Mouse (Mus musculus) MEL (cell line): ENCODE results near the gene Prickle1. TPM values are rescaled to one million over a fixed set of nuclear protein-coding genes. Genes with fewer than 3 reads are reported as not detected.

ENCODE experiments used
- DNase-seq: peaks from one replicate; pipeline ENCODE4 v3.0.0; 2011; ENCODE audit warnings: low read depth, low spot score
- H3K27ac ChIP-seq: 2 replicates; pipeline ENCODE4 v1.5.1; 2012; ENCODE audit warnings: low read depth, mild to moderate bottlenecking, control low read depth, low read length, moderate library complexity; ENCODE audit not compliant: control insufficient read depth
- H3K27me3 ChIP-seq, 2 experiments: fragments of 150-350 bp in 1 of 2; sonication (generic) in 1 of 2; 2 replicates each; pipeline ENCODE4 v1.6.1; 2012; ENCODE audit warnings: low read length in 2 of 2, mild to moderate bottlenecking in 2 of 2, improper control_type of control experiment in 1 of 2, moderate library complexity in 1 of 2; ENCODE audit not compliant: insufficient read depth in 2 of 2, control insufficient read depth in 1 of 2
- H3K36me3 ChIP-seq, 2 experiments: 2 replicates each; pipeline ENCODE4 v1.6.1; 2012 to 2014; ENCODE audit warnings: low read length in 2 of 2, improper control_type of control experiment in 1 of 2, inconsistent platforms in 1 of 2, mild to moderate bottlenecking in 1 of 2; ENCODE audit not compliant: insufficient read depth in 2 of 2, control insufficient read depth in 1 of 2
- H3K4me1 ChIP-seq, 2 experiments: fragments of 150-350 bp in 1 of 2; sonication (generic) in 1 of 2; 2 replicates each; pipeline ENCODE4 v1.6.1; 2012; ENCODE audit warnings: low read length in 2 of 2, improper control_type of control experiment in 1 of 2, mild to moderate bottlenecking in 1 of 2; ENCODE audit not compliant: insufficient read depth in 2 of 2, control insufficient read depth in 1 of 2
- H3K4me3 ChIP-seq, 2 experiments: fragments of 150-350 bp in 1 of 2; sonication (generic) in 1 of 2; 2 replicates each; pipeline ENCODE4 v1.5.1; 2012; ENCODE audit warnings: low read depth in 2 of 2, low read length in 2 of 2, mild to moderate bottlenecking in 2 of 2, moderate library complexity in 2 of 2, control low read depth in 1 of 2, improper control_type of control experiment in 1 of 2; ENCODE audit not compliant: control insufficient read depth in 1 of 2, insufficient read depth in 1 of 2
- H3K79me2 ChIP-seq: 2 replicates; pipeline ENCODE4 v1.6.1; 2012; ENCODE audit warnings: mild to moderate bottlenecking, low read length, moderate library complexity; ENCODE audit not compliant: control insufficient read depth, poor library complexity, insufficient read depth
- H3K9ac ChIP-seq: 2 replicates; pipeline ENCODE4 v1.6.1; 2012; ENCODE audit warnings: low read depth, mild to moderate bottlenecking, control low read depth, low read length, moderate library complexity; ENCODE audit not compliant: control insufficient read depth, poor library complexity, severe bottlenecking
- H3K9me3 ChIP-seq: fragments of 150-350 bp; sonication (generic); replicated peaks from 2 replicates; pipeline ENCODE4 v1.6.1; 2012; ENCODE audit warnings: mild to moderate bottlenecking, low read length, improper control_type of control experiment, moderate library complexity; ENCODE audit not compliant: insufficient read depth
- CHD1 ChIP-seq: IDR thresholded peaks from 2 replicates; pipeline ENCODE4 v1.6.1; 2012; ENCODE audit warnings: low read depth, mild to moderate bottlenecking, inconsistent platforms, low read length, improper control_type of control experiment
- CTCF ChIP-seq, 3 experiments: IDR thresholded peaks in 2 of 3; conservative IDR thresholded peaks in 1 of 3; 2 replicates each; pipeline ENCODE4 v1.5.1; 2011 to 2012; ENCODE audit warnings: low read length in 3 of 3, low read depth in 2 of 3, mild to moderate bottlenecking in 2 of 3, improper control_type of control experiment in 1 of 3, inconsistent platforms in 1 of 3, mixed read lengths in 1 of 3, moderate library complexity in 1 of 3; ENCODE audit not compliant: control insufficient read depth in 1 of 3, insufficient read depth in 1 of 3, poor library complexity in 1 of 3, severe bottlenecking in 1 of 3
- EP300 ChIP-seq, 2 experiments: IDR thresholded peaks; 2 replicates each; pipeline ENCODE4 v1.6.1; 2011; ENCODE audit warnings: improper control_type of control experiment in 2 of 2, low read length in 2 of 2, low read depth in 1 of 2, mild to moderate bottlenecking in 1 of 2
- ETS1 ChIP-seq: IDR thresholded peaks from 2 replicates; pipeline ENCODE4 v1.6.1; 2012; ENCODE audit warnings: low read depth, mild to moderate bottlenecking, inconsistent platforms, low read length, improper control_type of control experiment, moderate library complexity
- MAX ChIP-seq: IDR thresholded peaks from 2 replicates; pipeline ENCODE4 v1.6.1; 2011; ENCODE audit warnings: low read length, improper control_type of control experiment
- MXI1 ChIP-seq: IDR thresholded peaks from 2 replicates; pipeline ENCODE4 v1.6.1; 2011; ENCODE audit warnings: mild to moderate bottlenecking, low read depth, low read length, improper control_type of control experiment
- MYB ChIP-seq: IDR thresholded peaks from 2 replicates; pipeline ENCODE4 v1.6.1; 2011; ENCODE audit warnings: mild to moderate bottlenecking, low read depth, low read length, improper control_type of control experiment
- MYC ChIP-seq: IDR thresholded peaks from 2 replicates; pipeline ENCODE4 v1.6.1; 2011; ENCODE audit warnings: low read depth, mild to moderate bottlenecking, low read length, improper control_type of control experiment, moderate library complexity
- NELFE ChIP-seq: IDR thresholded peaks from 2 replicates; pipeline ENCODE4 v1.6.1; 2011; ENCODE audit warnings: low read depth, low read length, improper control_type of control experiment
- POLR2A ChIP-seq, 2 experiments: IDR thresholded peaks; 2 replicates each; pipeline ENCODE4 v1.6.1; 2011 to 2012; ENCODE audit warnings: low read length in 2 of 2, mild to moderate bottlenecking in 2 of 2, control low read depth in 1 of 2, improper control_type of control experiment in 1 of 2, low read depth in 1 of 2, moderate library complexity in 1 of 2; ENCODE audit not compliant: control insufficient read depth in 1 of 2, insufficient read depth in 1 of 2, poor library complexity in 1 of 2
- RAD21 ChIP-seq: IDR thresholded peaks from 2 replicates; pipeline ENCODE4 v1.6.1; 2011; ENCODE audit warnings: mild to moderate bottlenecking, low read depth, low read length, improper control_type of control experiment
- RCOR1 ChIP-seq: IDR thresholded peaks from 2 replicates; pipeline ENCODE4 v1.6.1; 2012; ENCODE audit warnings: low read depth, mild to moderate bottlenecking, inconsistent platforms, low read length, improper control_type of control experiment
- TAL1 ChIP-seq: IDR thresholded peaks from 2 replicates; pipeline ENCODE4 v1.6.1; 2012; ENCODE audit warnings: mild to moderate bottlenecking, inconsistent platforms, low read length, moderate library complexity, mixed read lengths
- TBP ChIP-seq: IDR thresholded peaks from 2 replicates; pipeline ENCODE4 v1.8.0; 2011; ENCODE audit warnings: low read depth, low read length, improper control_type of control experiment
- TCF12 ChIP-seq: IDR thresholded peaks from 2 replicates; pipeline ENCODE4 v1.6.1; 2014; ENCODE audit warnings: low read depth, mild to moderate bottlenecking, inconsistent platforms, low read length, improper control_type of control experiment, moderate library complexity
- UBTF ChIP-seq: IDR thresholded peaks from 2 replicates; pipeline ENCODE4 v1.6.1; 2012; ENCODE audit warnings: low read depth, mild to moderate bottlenecking, inconsistent platforms, low read length, improper control_type of control experiment, moderate library complexity, borderline replicate concordance; ENCODE audit not compliant: insufficient read depth
- USF1 ChIP-seq: IDR thresholded peaks from 2 replicates; pipeline ENCODE4 v1.6.1; 2014; ENCODE audit warnings: low read depth, mild to moderate bottlenecking, inconsistent platforms, low read length, improper control_type of control experiment, moderate library complexity
- USF2 ChIP-seq, 2 experiments: IDR thresholded peaks; 2 replicates each; pipeline ENCODE4 v1.6.1; 2011 to 2012; ENCODE audit warnings: improper control_type of control experiment in 2 of 2, low read length in 2 of 2, borderline replicate concordance in 1 of 2, inconsistent platforms in 1 of 2, low read depth in 1 of 2, mild to moderate bottlenecking in 1 of 2; ENCODE audit not compliant: insufficient read depth in 1 of 2
- ZC3H11A ChIP-seq: IDR thresholded peaks from 2 replicates; pipeline ENCODE4 v1.6.1; 2012; ENCODE audit warnings: low read depth, mild to moderate bottlenecking, inconsistent platforms, low read length, improper control_type of control experiment
- ZKSCAN1 ChIP-seq: IDR thresholded peaks from 2 replicates; pipeline ENCODE4 v1.6.1; 2012; ENCODE audit warnings: low read depth, mild to moderate bottlenecking, inconsistent platforms, low read length, improper control_type of control experiment, moderate library complexity
- polyA plus RNA-seq, 2 experiments: library from polyadenylated mRNA; stranded (reverse) in 1 of 2; unstranded in 1 of 2; fragments of >175 nt in 1 of 2; fragments of >200 nt in 1 of 2; gene quantifications; 2 replicates each; pipeline versions ENCODE4 v1.2.1 to v1.2.4; 2012; ENCODE audit warnings: low replicate concordance in 2 of 2, low read depth in 1 of 2; ENCODE audit not compliant: insufficient read length in 2 of 2, insufficient read depth in 1 of 2, missing spikeins in 1 of 2
- total RNA-seq: library from RNA; depleted of rRNA; stranded (reverse); fragments of 300-350 nt; gene quantifications from 2 replicates; pipeline ENCODE4 v1.2.3, GENCODE M21; 2012

Prickle1 gene
- total and polyA plus RNA-seq, 3 experiments = 0.08 TPM; not detected in 2

GRCm38 (mm10) chr15:93591371-93591770, 4.3 kb downstream of the Prickle1 start:
- TF ChIP-seq CHD1 = no peak
- TF ChIP-seq ZKSCAN1 = no peak
- no peak for TF ChIP-seq MXI1
- TF ChIP-seq ZC3H11A = no peak
- TF ChIP-seq TBP = no peak
- no peak for TF ChIP-seq CTCF (IDR thresholded peaks at IDR 0.05 in 2 of 3, conservative IDR thresholded peaks at IDR 0.05 in 1 of 3; ENCODE audit: control insufficient read depth in 1 of 3, insufficient read depth in 1 of 3, low read depth in 2 of 3, low read length in 3 of 3, poor library complexity in 1 of 3, severe bottlenecking in 1 of 3)
- TF ChIP-seq ETS1 = no peak
- no peak for TF ChIP-seq MAX
- TF ChIP-seq USF1 = no peak
- no peak for TF ChIP-seq EP300 (IDR thresholded peaks at IDR 0.05; ENCODE audit: low read depth in 1 of 2, low read length in 2 of 2)
- no peak for TF ChIP-seq POLR2A (IDR thresholded peaks at IDR 0.05; ENCODE audit: control insufficient read depth in 1 of 2, insufficient read depth in 1 of 2, low read depth in 1 of 2, low read length in 2 of 2, poor library complexity in 1 of 2)
- Histone ChIP-seq H3K4me1 (no peaks in the 10 kb centered on the region), H3K27me3 (no peaks in the 10 kb centered on the region), H3K27ac (no peak overlapping the region), H3K9ac (no peak overlapping the region), H3K9me3 (no peaks in the 10 kb centered on the region), H3K36me3 (no peaks in the 10 kb centered on the region), H3K79me2 (no peaks in the 10 kb centered on the region), H3K4me3 (no peak overlapping the region)
- DNase-seq = no peak

DNA sequence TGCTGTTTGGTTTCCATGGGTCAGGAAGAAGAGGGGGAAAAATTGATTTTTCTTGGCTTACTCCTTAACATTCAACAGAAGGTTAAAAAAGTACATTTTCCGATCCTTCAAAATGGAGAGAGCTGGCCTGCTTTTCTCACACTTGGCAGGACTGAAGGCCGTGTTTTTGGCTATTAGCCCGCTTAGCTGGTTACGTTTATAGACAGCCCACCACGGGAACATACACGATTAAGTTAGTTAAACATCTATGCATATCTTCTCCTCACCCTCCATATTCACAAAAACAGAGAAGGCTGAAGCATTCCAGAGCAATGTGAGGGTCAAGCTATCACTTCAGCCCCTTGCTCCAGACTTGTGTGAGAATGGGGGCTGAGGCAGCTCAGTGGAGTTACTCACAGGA, 7.3 kb downstream of the Prickle1 start:
- no peaks in the 10 kb centered on the region for H3K36me3 ChIP-seq
- H3K4me3 ChIP-seq = no peak overlapping the region
- TF ChIP-seq USF2 (IDR thresholded peaks at IDR 0.05; ENCODE audit: borderline replicate concordance in 1 of 2, insufficient read depth in 1 of 2, low read depth in 1 of 2, low read length in 2 of 2) (no peak), TAL1 (no peak), MYC (no peak), MYB (no peak), NELFE (no peak), UBTF (no peak), RCOR1 (no peak), POLR2A (IDR thresholded peaks at IDR 0.05; ENCODE audit: control insufficient read depth in 1 of 2, insufficient read depth in 1 of 2, low read depth in 1 of 2, low read length in 2 of 2, poor library complexity in 1 of 2) (no peak), RAD21 (no peak), TCF12 (no peak)
- TF ChIP-seq, all 39 proteins: peak for 0
- no peak for DNase-seq
- Histone ChIP-seq H3K79me2 (no peaks in the 10 kb centered on the region), H3K9me3 (no peaks in the 10 kb centered on the region), H3K4me1 (no peaks in the 10 kb centered on the region), H3K27ac (no peak overlapping the region), H3K9ac (no peak overlapping the region), H3K27me3 (no peaks in the 10 kb centered on the region)
